Mouse (Mus musculus) T-cell, adult 66 days (primary cell): ENCODE data around the gene Ccn1. TPM values are rescaled to one million over a fixed set of nuclear protein-coding genes. Genes with fewer than 3 reads are reported as not detected.

Experiments used
- total RNA-seq, 2 experiments: library from RNA; stranded (reverse); gene quantifications; 3 replicates in 1 of 2; 4 replicates in 1 of 2; pipeline ENCODE4 v1.2.4; 2023

Gene Ccn1
- not detected for total RNA-seq

DNA sequence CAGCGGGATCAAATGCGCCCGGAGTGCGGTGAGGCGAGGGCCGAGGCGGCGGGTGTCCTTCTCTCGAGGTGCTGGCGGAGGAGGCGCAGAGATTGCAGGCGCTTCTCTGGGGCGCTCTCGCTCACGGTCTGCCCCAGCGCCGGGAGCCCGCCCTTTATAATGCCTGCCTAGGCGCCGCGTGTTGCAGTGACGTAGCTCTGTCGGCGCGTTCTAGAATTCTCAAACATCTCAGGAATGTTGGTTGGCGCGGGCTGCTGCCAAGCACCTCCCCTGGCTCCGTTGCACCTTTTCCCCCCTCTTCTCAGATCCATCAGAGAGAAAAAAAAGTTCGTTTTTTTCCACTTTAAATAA is at the start of gene Ccn1:
TSS of gene Ccn1 (minus strand) at position 130 of the 351 bp plus-strand sequence.

Other genes starting within 250 kb of the Ccn1 start
- 10 to 100 TPM; 17.7 to 23.0 TPM for gene Znhit6, start 73.8 kb downstream of the Ccn1 start, total RNA-seq
- gene Ddah1, start 108.7 kb upstream of the Ccn1 start, total RNA-seq: not detected